ENCODE assay signal across 22 mouse cellular contexts in the genomic region with DNA sequence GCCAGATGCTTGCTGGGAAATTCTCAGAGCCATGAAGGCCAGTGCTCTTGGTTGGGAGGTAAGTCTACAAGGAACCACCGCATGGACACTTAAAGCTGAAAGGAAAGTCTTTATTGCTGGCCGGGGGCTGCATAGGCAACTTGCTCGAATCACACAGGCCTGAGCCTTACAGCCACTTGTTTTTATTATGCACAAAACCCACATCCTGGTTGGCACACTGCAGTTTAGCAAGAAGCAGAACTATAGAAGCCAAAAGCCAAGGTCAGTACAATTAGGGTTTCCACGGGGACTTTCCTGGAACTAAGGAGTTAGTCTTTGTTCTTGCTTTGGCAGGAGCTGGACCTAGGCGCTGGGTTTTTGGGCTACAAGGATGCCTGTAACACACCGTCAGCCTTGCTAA.
A peak's percentile ranks its signal among the peaks of the same experiment; 100 is the strongest.
DNase-seq lines count a peak whose midpoint lies in the region; ATAC-seq and TF ChIP-seq lines count a peak whose summit lies in the region.
"Had no signal": no experiment of that assay in that cellular context is flagged by ENCODE, and none has a peak within 500 bp of the region (broad histone marks: within the 10 kb centered on the region; RNA-seq: fewer than 3 reads in every experiment).

No protein-coding gene starts in this region.

- no peak for TF ChIP-seq POLR2A in bone marrow, adult 2 months (IDR thresholded peaks at IDR 0.05; ENCODE audit: borderline replicate concordance, control insufficient read depth, low read depth, low read length)

- 57% methylated on average over 6 of the region's 6 CpGs for WGBS in hindbrain, postnatal 0 days
- WGBS in hindbrain, embryonic 11.5 days: 87% methylated on average over 6 of the region's 6 CpGs
- WGBS in bone marrow, adult 2 months: 16% methylated on average over 6 of the region's 6 CpGs
- 86% methylated on average over 6 of the region's 6 CpGs for WGBS in midbrain, embryonic 11.5 days

- H3K9me3 ChIP-seq in hindbrain, postnatal 0 days (ENCODE audit: low read length): no peaks in the 10 kb centered on the region
- no peaks in the 10 kb centered on the region for H3K9me3 ChIP-seq in hindbrain, embryonic 11.5 days (ENCODE audit: control insufficient read depth, low read length)
- H3K9me3 ChIP-seq in midbrain, embryonic 11.5 days (ENCODE audit: control insufficient read depth, low read length): no peaks in the 10 kb centered on the region
- H3K9me3 ChIP-seq: embryonic facial prominence, embryonic 12.5 days; embryonic facial prominence, embryonic 15.5 days; hindbrain, embryonic 10.5 days had no signal

- TF ChIP-seq CTCF in hindbrain, postnatal 0 days (IDR thresholded peaks at IDR 0.05; ENCODE audit: low read depth): no peak
- no peak for TF ChIP-seq CTCF in bone marrow, adult 2 months (IDR thresholded peaks at IDR 0.05; ENCODE audit: control insufficient read depth, insufficient read depth, low read length)

- H3K9ac ChIP-seq in hindbrain, postnatal 0 days (replicated peaks; ENCODE audit: low read length): no peak overlapping the region
- no peak overlapping the region for H3K9ac ChIP-seq in hindbrain, embryonic 11.5 days (ENCODE audit: low read depth, low read length)
- H3K9ac ChIP-seq in midbrain, embryonic 11.5 days (ENCODE audit: low read length): no peak overlapping the region
- H3K9ac ChIP-seq: embryonic facial prominence, embryonic 12.5 days; embryonic facial prominence, embryonic 15.5 days; forebrain, postnatal 0 days; hindbrain, embryonic 14.5 days had no signal

- ATAC-seq in hindbrain, postnatal 0 days: no peak
- no peak for ATAC-seq in hindbrain, embryonic 11.5 days (ENCODE audit: low FRiP score)
- peak; percentile 77 to 82 for ATAC-seq in hematopoietic stem cell, adult 5-6 weeks (replicated peaks in 1 of 2; ENCODE audit: insufficient read depth in 1 of 2, low FRiP score in 2 of 2, low TSS enrichment in 1 of 2, low read depth in 1 of 2, poor library complexity in 2 of 2, severe bottlenecking in 2 of 2)
- ATAC-seq in midbrain, embryonic 11.5 days (ENCODE audit: low FRiP score): no peak
- ATAC-seq: forebrain, embryonic 14.5 days; forebrain, postnatal 0 days; intestine, postnatal 0 days had no signal

- peak; percentile 18 for DNase-seq in hindbrain, postnatal 0 days (ENCODE audit: low spot score)
- DNase-seq in hindbrain, embryonic 11.5 days (ENCODE audit: low spot score): no peak
- peak; percentile 18 for DNase-seq in 416B (ENCODE audit: low read depth)
- DNase-seq in T-cell, adult 2 months (ENCODE audit: low spot score): no peak
- no peak for DNase-seq in adrenal gland, adult 8-10 months
- no peak for DNase-seq in midbrain, embryonic 11.5 days (ENCODE audit: low spot score, missing footprints)
- DNase-seq: adrenal gland, postnatal 25 days; cerebellum, adult 18-20 months; cerebellum, adult 9-10 months; cerebellum, postnatal 14 days; forebrain, postnatal 0 days; gastrocnemius, adult 2 months; gastrocnemius, postnatal 25 days had no signal

- H3K27ac ChIP-seq in hindbrain, postnatal 0 days: no peak overlapping the region
- H3K27ac ChIP-seq in hindbrain, embryonic 11.5 days (ENCODE audit: low read depth, low read length): no peak overlapping the region
- H3K27ac ChIP-seq in bone marrow, adult 2 months (ENCODE audit: control insufficient read depth, insufficient read depth, low read depth, low read length, poor library complexity): peak overlapping the region; percentile 34; the same call in 1 of the 2 replicates
- H3K27ac ChIP-seq in midbrain, embryonic 11.5 days (ENCODE audit: low read depth, low read length): no peak overlapping the region
- H3K27ac ChIP-seq: embryonic facial prominence, embryonic 12.5 days; embryonic facial prominence, embryonic 15.5 days; gastrocnemius, adult 2 months; hindbrain, embryonic 10.5 days; hindbrain, embryonic 14.5 days had no signal

- no peaks in the 10 kb centered on the region for H3K36me3 ChIP-seq in hindbrain, postnatal 0 days (ENCODE audit: insufficient read depth, low read length)
- no peaks in the 10 kb centered on the region for H3K36me3 ChIP-seq in hindbrain, embryonic 11.5 days (ENCODE audit: control insufficient read depth, insufficient read depth, low read length)
- no peaks in the 10 kb centered on the region for H3K36me3 ChIP-seq in midbrain, embryonic 11.5 days (ENCODE audit: control insufficient read depth, insufficient read depth, low read length)
- H3K36me3 ChIP-seq: embryonic facial prominence, embryonic 12.5 days; embryonic facial prominence, embryonic 15.5 days; hindbrain, embryonic 10.5 days had no signal

- H3K27me3 ChIP-seq in hindbrain, postnatal 0 days (ENCODE audit: insufficient read depth, low read length): no peaks in the 10 kb centered on the region
- H3K27me3 ChIP-seq in hindbrain, embryonic 11.5 days (ENCODE audit: control insufficient read depth, insufficient read depth, low read length): no peaks in the 10 kb centered on the region
- no peaks in the 10 kb centered on the region for H3K27me3 ChIP-seq in midbrain, embryonic 11.5 days (ENCODE audit: control insufficient read depth, insufficient read depth, low read length)
- H3K27me3 ChIP-seq: embryonic facial prominence, embryonic 12.5 days; embryonic facial prominence, embryonic 15.5 days had no signal

- no peaks in the 10 kb centered on the region for H3K4me1 ChIP-seq in hindbrain, postnatal 0 days (ENCODE audit: insufficient read depth, low read length)
- no peaks in the 10 kb centered on the region for H3K4me1 ChIP-seq in hindbrain, embryonic 11.5 days (replicated peaks; ENCODE audit: control insufficient read depth, insufficient read depth, low read length)
- H3K4me1 ChIP-seq in bone marrow, adult 2 months (ENCODE audit: control insufficient read depth, insufficient read depth, low read length): no peaks in the 10 kb centered on the region; the same call in 1 of the 2 replicates
- 0 out of 2 replicates have a peak, but pooled peaks cover 2% of the 10 kb centered on the region for H3K4me1 ChIP-seq in midbrain, embryonic 11.5 days (ENCODE audit: control insufficient read depth, insufficient read depth, low read length)
- H3K4me1 ChIP-seq: embryonic facial prominence, embryonic 15.5 days; hindbrain, embryonic 10.5 days had no signal

- no peak overlapping the region for H3K4me2 ChIP-seq in hindbrain, postnatal 0 days (ENCODE audit: low read depth, low read length)
- no peak overlapping the region for H3K4me2 ChIP-seq in hindbrain, embryonic 11.5 days (replicated peaks; ENCODE audit: low read depth, low read length)
- H3K4me2 ChIP-seq in midbrain, embryonic 11.5 days: no peak overlapping the region
- H3K4me2 ChIP-seq: embryonic facial prominence, embryonic 12.5 days; embryonic facial prominence, embryonic 15.5 days; heart, embryonic 11.5 days; hindbrain, embryonic 14.5 days had no signal

- H3K4me3 ChIP-seq in hindbrain, postnatal 0 days (ENCODE audit: low read length): no peak overlapping the region
- no peak overlapping the region for H3K4me3 ChIP-seq in hindbrain, embryonic 11.5 days (ENCODE audit: low read depth, low read length)
- H3K4me3 ChIP-seq in bone marrow, adult 2 months (replicated peaks; ENCODE audit: control insufficient read depth, low read depth, low read length): no peak overlapping the region
- H3K4me3 ChIP-seq in midbrain, embryonic 11.5 days (ENCODE audit: low read depth, low read length): no peak overlapping the region
- H3K4me3 ChIP-seq: embryonic facial prominence, embryonic 12.5 days; embryonic facial prominence, embryonic 15.5 days; gastrocnemius, adult 2 months; hindbrain, embryonic 10.5 days had no signal

Comparison
In these comparisons a context has a peak if more than half of its experiments do, and no peak if none do; other contexts are left out.
1. DNase-seq: peak in hindbrain, postnatal 0 days (single experiment) and 416B (single experiment); none in hindbrain, embryonic 11.5 days (single experiment), T-cell, adult 2 months (single experiment), adrenal gland, adult 8-10 months (single experiment) and midbrain, embryonic 11.5 days (single experiment).
2. ATAC-seq: peak in hematopoietic stem cell, adult 5-6 weeks (2 of 2); none in hindbrain, postnatal 0 days (single experiment), hindbrain, embryonic 11.5 days (single experiment) and midbrain, embryonic 11.5 days (single experiment).